Mouse (Mus musculus) bone marrow, adult 2 months (tissue): ENCODE results near the gene Lhpp. TPM values are rescaled to one million over a fixed set of nuclear protein-coding genes. Genes with fewer than 3 reads are reported as not detected.

Experiments
- H3K27ac ChIP-seq: fragments of 200-500 bp; 2 replicates; pipeline ENCODE4 v1.5.1; 2012; ENCODE audit warnings: low read depth, mild to moderate bottlenecking, control low read depth, inconsistent platforms, low read length; ENCODE audit not compliant: control insufficient read depth, poor library complexity, insufficient read depth
- H3K4me1 ChIP-seq: fragments of 200-500 bp; 2 replicates; pipeline ENCODE4 v1.6.1; 2011; ENCODE audit warnings: low read length; ENCODE audit not compliant: control insufficient read depth, insufficient read depth
- H3K4me3 ChIP-seq: fragments of 200-500 bp; replicated peaks from 2 replicates; pipeline ENCODE3; 2011; ENCODE audit warnings: mild to moderate bottlenecking, low read depth, low read length, control low read depth; ENCODE audit not compliant: control insufficient read depth
- CTCF ChIP-seq: fragments of 200-500 bp; IDR thresholded peaks from 2 replicates; pipeline ENCODE4 v1.5.1; 2011; ENCODE audit warnings: low read length, control low read depth; ENCODE audit not compliant: control insufficient read depth, insufficient read depth
- POLR2A ChIP-seq: fragments of 200-500 bp; IDR thresholded peaks from 2 replicates; pipeline ENCODE4 v1.6.1; 2011; ENCODE audit warnings: low read depth, mild to moderate bottlenecking, control low read depth, low read length, borderline replicate concordance; ENCODE audit not compliant: control insufficient read depth
- WGBS: fragments of 180-500 bp; shearing (Covaris S2); methylation state at CpG from one replicate; pipeline ENCODE4 v1.1.7; 2018; 5-methylcytosine and 5-hydroxymethylcytosine counted together
- polyA plus RNA-seq: library from polyadenylated mRNA; stranded (reverse); fragments of >200 nt; gene quantifications from 2 replicates; pipeline ENCODE4 v1.2.4, GENCODE M21; 2011; ENCODE audit warnings: low replicate concordance; ENCODE audit not compliant: missing spikeins, insufficient read depth, insufficient read length

The Lhpp gene
- polyA plus RNA-seq, 1 experiment = 5.5 TPM

DNA sequence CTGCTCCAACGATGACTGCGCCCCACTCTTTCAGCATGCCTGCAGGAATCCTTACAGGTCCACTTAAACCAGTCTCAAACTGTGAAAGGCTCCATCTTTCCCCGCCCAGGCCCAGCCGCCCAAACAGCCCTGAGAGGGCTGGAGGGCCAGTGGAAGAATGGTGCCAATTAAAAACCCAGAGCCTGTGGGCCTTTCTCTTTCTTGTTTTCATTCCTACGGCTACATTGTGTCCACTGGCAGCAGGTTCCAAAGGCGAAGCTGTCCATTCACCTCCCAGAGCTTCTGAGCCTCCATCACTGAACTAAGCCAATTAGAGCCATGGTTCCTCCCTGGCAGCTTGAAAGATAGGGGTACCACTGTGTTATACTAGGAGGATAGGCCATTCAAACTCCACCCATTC is 121.1 kb downstream of the Lhpp start:
- Histone ChIP-seq H3K4me1 (peaks cover 21% of the 10 kb centered on the region), H3K4me3 (no peak overlapping the region), H3K27ac (peak overlapping the region; percentile 68; the same call in 1 of the 2 replicates)
- WGBS = 95% methylated on average over 6 of the region's 6 CpGs
- TF ChIP-seq POLR2A (no peak), CTCF (no peak)

DNA sequence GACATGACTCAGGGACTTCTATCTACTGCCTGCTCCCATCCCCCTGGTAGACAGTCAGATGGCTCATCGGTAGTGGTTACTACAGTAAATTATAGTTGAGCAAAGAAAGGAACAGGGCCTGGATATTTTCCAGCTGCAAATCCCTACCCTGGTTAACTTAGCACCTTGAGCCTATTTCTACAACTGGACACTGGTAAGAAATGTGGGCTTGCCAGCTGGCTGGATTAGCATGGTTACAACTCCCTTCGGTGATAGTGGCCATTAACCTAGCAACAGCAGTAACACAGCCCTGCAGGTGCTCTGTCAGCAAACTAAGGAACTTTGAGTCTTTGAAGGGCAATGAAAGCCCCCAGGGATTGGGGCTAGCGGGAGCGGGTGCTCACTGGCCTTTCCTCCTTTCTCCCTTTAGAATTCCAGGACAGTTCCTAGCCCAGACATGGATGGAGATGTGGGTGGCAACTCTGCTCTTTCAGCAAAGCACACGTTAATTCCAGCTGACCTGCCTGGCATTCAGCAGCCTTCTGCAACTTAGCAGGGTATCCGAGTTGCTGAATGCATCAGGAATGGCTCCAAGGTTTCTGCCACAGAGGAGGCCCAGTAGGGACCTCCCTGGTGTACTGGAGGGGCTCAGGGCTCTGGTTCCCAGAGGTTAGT is 121.8 kb downstream of the Lhpp start:
- peak overlapping the region; percentile 26 for H3K27ac ChIP-seq
- 90% methylated on average over 6 of the region's 6 CpGs for WGBS

DNA sequence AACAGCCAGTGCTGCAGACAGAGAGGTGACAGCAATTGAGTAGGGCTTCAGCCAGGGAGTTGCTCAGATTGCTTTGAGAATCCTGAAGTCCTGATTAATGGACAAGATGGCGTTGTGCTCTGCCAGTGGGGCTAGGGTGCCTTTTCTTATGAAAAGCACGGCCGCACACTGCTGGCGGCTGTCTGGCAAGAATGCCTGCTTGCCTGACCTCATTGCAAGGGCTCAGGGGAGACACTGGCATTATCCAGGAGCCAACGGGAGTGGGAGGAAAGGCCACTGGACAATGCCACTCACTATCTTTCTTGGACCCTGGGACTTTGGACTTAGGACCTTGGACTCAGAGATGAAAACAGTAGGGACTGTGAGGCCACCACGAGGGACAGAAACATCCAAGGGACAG is 123.1 kb downstream of the Lhpp start:
- no peak for TF ChIP-seq CTCF
- TF ChIP-seq POLR2A = no peak
- WGBS = 95% methylated on average over 6 of the region's 6 CpGs
- 0 out of 2 replicates have a peak overlapping the region, but pooled peaks have one; percentile 10 for H3K27ac ChIP-seq
- H3K4me1 ChIP-seq = peaks cover 27% of the 10 kb centered on the region
- no peak overlapping the region for H3K4me3 ChIP-seq

More for the DNA sequence above, 121.8 kb downstream of the Lhpp start:
- TF ChIP-seq CTCF = no peak
- no peak for TF ChIP-seq POLR2A
- Histone ChIP-seq H3K4me3 (no peak overlapping the region), H3K4me1 (peaks cover 22% of the 10 kb centered on the region)

DNA sequence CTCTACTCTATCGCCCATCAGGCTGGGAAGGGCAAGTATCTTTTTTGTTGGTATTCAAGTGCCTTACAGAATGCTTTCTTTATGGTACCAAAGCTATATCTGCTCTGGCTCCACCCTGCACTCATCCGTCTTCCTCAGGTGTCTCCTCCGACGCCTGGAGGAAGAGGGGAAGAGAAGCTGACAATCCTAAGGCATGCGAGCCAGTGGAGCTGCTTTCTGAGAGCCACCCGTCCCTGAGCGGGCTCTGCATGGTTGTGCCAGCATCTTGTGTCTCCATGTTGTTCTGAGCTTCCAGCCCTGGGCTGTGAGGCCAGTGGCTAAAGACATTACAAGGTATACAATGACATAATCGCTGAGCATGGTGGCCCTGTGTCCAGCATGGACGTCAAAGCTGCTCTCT is 123.8 kb downstream of the Lhpp start:
- peak overlapping the region; percentile 67 for H3K27ac ChIP-seq
- peaks cover 27% of the 10 kb centered on the region for H3K4me1 ChIP-seq
- 92% methylated on average over 9 of the region's 9 CpGs for WGBS
- TF ChIP-seq POLR2A (no peak), CTCF (no peak)
- no peak overlapping the region for H3K4me3 ChIP-seq

DNA sequence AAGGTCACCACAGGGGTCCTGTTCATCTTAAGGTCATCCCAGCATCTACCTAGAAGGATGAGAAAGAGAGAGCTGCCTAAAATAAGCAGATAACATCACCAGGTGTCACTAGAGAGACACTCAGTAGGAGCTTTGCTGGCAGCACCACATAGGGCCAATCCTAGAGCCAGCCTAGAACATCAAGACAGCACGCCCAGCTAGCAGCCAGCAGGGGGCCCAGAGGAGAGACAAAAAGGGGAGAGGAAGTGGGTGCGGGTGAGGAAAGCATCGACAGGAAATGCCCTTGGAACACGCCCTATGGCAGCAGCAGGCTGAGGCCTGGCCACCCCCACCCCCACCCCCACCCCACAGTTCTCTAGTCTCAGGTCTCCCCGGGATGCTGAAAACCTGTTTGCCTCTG is 124.7 kb downstream of the Lhpp start:
- no peak overlapping the region for H3K4me3 ChIP-seq
- H3K4me1 ChIP-seq = peaks cover 25% of the 10 kb centered on the region
- 4% methylated on average over 5 of the region's 5 CpGs for WGBS
- peak overlapping the region; percentile 78 for H3K27ac ChIP-seq
- TF ChIP-seq POLR2A (no peak), CTCF (peak; percentile 86)

DNA sequence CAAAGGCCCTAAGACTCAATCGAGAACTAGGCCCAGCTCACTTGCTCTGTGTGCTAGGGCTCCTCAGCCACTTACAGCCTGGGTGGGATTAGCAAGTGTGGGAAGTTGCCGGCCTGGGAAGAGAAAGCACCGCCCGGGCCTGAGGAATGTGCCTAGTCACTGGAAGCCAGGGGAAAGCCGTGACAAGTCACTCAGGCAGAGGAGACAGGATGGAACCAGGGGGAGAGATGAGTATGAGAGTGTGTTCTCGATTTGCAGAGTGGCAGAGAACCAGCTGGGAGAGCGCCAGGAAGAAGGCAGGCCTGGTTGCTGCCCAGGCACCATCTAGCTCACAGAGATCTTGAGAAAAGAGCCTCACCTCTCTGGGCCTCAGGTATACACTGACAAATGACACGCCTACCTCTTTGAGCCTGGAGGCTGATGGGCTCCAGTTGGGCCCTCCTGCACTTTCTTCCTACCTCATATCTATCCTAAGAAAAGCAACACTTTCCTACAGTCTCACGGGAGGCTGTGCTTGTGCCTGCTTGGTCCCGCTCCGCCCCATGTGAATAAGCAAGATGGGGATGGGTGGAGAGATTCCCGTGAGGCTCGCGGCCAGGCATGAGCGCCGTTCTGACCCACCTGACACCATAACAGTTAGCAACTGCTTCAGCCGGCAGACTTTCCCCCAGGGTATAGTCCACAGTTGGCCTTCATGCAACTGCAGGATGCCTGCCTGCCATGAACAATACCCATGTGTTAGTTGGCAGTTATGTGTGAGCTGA is 125.8 kb downstream of the Lhpp start:
- TF ChIP-seq CTCF = no peak
- no peak for TF ChIP-seq POLR2A
- WGBS = 66% methylated on average over 17 of the region's 17 CpGs
- peak overlapping the region; percentile 75 for H3K27ac ChIP-seq
- H3K4me3 ChIP-seq = no peak overlapping the region
- peaks cover 23% of the 10 kb centered on the region for H3K4me1 ChIP-seq

DNA sequence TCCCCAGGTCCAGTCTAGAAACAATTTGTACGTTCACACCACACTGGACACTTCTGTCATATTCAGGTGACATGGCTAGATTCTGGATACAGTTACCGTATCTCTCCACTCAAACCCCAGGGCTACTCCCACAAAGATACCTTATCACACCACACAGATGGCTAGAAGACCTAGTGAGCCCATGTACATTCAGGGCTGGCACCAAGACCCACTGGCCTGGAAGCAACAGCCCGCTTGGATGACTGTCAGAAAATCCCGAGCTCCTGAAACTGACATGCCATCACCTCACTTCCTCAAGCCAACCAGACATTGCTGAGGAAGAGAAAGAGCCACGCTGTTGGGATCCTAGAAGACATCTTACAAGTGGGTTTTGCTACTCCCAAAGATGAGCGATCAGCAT is 128.4 kb downstream of the Lhpp start:
- Histone ChIP-seq H3K4me1 (peaks cover 23% of the 10 kb centered on the region), H3K4me3 (no peak overlapping the region), H3K27ac (peak overlapping the region; percentile 64)
- TF ChIP-seq CTCF (no peak), POLR2A (no peak)
- WGBS = 62% methylated on average over 6 of the region's 6 CpGs

DNA sequence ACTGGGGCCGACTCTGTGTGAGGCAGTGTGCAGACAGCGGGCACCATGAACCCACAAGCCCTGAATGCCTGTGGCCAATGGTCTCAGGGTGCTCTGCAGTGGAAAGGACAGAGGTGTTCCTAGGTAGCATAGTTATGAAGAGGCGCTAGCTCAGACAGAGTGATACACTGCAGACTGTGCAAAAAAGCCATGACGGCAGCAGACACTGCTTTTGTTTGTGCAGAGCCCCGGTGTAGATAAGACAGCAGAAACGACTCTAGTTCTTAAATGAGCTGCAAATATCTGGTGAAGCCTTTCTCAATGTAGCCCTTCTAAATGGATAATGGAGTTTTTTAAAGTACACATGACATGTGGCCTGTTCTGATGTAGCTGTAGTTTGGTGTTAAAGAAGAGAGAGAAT is 129.4 kb downstream of the Lhpp start:
- peaks cover 19% of the 10 kb centered on the region for H3K4me1 ChIP-seq
- TF ChIP-seq CTCF (no peak), POLR2A (no peak)
- H3K4me3 ChIP-seq = no peak overlapping the region
- H3K27ac ChIP-seq = peak overlapping the region; percentile 47
- 66% methylated on average over 6 of the region's 6 CpGs for WGBS

DNA sequence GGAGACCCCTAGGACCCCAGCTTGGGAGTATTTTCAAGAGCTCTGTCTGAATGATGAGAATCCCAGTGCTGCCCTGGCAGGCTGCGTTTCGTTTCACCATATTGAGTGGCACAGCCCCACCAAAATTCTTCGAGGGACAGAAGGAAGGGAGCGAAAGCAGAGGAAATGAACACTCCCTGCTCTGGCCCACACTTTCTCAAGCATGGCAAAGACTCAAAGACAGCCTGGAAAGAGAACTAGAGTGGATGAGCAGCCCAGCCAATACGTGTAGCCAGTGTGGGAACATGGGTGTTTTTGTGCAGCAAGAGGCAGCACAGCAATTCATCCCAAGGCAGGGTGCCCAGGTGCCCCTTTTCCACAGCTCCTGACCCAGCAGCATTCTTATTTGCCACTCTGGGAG is 132.5 kb downstream of the Lhpp start:
- Histone ChIP-seq H3K27ac (no peak overlapping the region), H3K4me1 (peaks cover 5% of the 10 kb centered on the region; the same call in 1 of the 2 replicates), H3K4me3 (no peak overlapping the region)
- WGBS = 89% methylated on average over 5 of the region's 5 CpGs
- TF ChIP-seq POLR2A (no peak), CTCF (no peak)

DNA sequence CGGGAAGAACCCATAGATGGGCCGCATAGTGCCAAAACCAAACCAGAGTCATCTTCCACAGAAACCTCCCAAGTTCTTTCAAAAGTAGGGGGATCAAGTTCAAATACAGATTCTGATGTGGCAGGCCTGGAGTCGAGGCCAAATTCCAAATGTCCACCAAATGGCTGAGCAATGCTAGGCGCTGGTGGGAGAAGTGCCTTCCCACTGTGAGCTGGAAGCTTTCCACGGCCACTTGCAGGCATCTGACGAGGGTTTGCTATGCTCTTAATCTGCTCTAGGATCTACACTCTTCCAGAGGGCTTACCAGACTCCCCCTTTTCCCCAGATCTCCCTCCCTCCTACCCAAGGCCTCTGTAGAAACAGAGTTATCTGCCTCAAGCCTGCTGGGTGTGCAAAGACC is 136.7 kb downstream of the Lhpp start:
- H3K4me1 ChIP-seq = no peaks in the 10 kb centered on the region
- WGBS = 81% methylated on average over 6 of the region's 6 CpGs
- no peak for TF ChIP-seq POLR2A
- no peak overlapping the region for H3K4me3 ChIP-seq
- no peak overlapping the region for H3K27ac ChIP-seq
